Mouse (Mus musculus): ENCODE data around the gene Tmem208. TPM values are rescaled to one million over a fixed set of nuclear protein-coding genes. Genes with fewer than 3 reads are reported as not detected.

Tmem208 gene
- polyA plus RNA-seq, 1 experiment from 2014 or later: 159 TPM

- Histone ChIP-seq H3K9ac (replicated peaks) (peak within 1 kb of the TSS; percentile 82), H3K27ac (replicated peaks) (peak within 1 kb of the TSS; percentile 81), H3K27me3 (replicated peaks) (peaks cover 13% of the 10 kb centered on the region), H3K9me3 (replicated peaks) (no peaks in the 10 kb centered on the region), H3K4me1 (peaks cover 49% of the 10 kb centered on the region), H3K4me2 (peak within 1 kb of the TSS; percentile 98), H3K4me3 (replicated peaks) (peak within 1 kb of the TSS; percentile 79), H3K36me3 (no peaks in the 10 kb centered on the region)
- under 1% methylated on average over 53 of the region's 53 CpGs for WGBS
- peak; percentile 87 for ATAC-seq (ENCODE audit: low FRiP score)
Observed at GRCm38 (mm10) chr8:105347428-105348221, 21.5 kb downstream of the Tmem208 start, which contains the start of gene Fhod1. Gene Fhod1 (minus strand): TSS chr8:105347953.

GRCm38 (mm10) chr8:105348450-105349095 is 22.4 kb downstream of the Tmem208 start, which contains the start of gene Slc9a5:
Gene Slc9a5 (plus strand): TSS chr8:105348843.
- under 1% methylated on average over 34 of the region's 34 CpGs for WGBS
- Histone ChIP-seq H3K9ac (replicated peaks) (peak within 1 kb of the TSS; percentile 82), H3K27ac (replicated peaks) (peak within 1 kb of the TSS; percentile 81), H3K36me3 (no peaks in the 10 kb centered on the region), H3K9me3 (replicated peaks) (no peaks in the 10 kb centered on the region), H3K27me3 (replicated peaks) (peaks cover 13% of the 10 kb centered on the region), H3K4me1 (peaks cover 49% of the 10 kb centered on the region), H3K4me3 (replicated peaks) (peak within 1 kb of the TSS; percentile 79), H3K4me2 (peak within 1 kb of the TSS; percentile 98)
- ATAC-seq (ENCODE audit: low FRiP score): peak; percentile 51

GRCm38 (mm10) chr8:105349096-105349771 is 23.1 kb downstream of the Tmem208 start:
- H3K9ac ChIP-seq (replicated peaks): peak overlapping the region; percentile 82
- H3K4me2 ChIP-seq: peak overlapping the region; percentile 98
- H3K27me3 ChIP-seq (replicated peaks): peaks cover 13% of the 10 kb centered on the region
- 1% methylated on average over 47 of the region's 48 CpGs for WGBS
- peaks cover 49% of the 10 kb centered on the region for H3K4me1 ChIP-seq
- no peaks in the 10 kb centered on the region for H3K9me3 ChIP-seq (replicated peaks)
- no peaks in the 10 kb centered on the region for H3K36me3 ChIP-seq
- peak overlapping the region; percentile 79 for H3K4me3 ChIP-seq (replicated peaks)
- peak overlapping the region; percentile 81 for H3K27ac ChIP-seq (replicated peaks)
- ATAC-seq (ENCODE audit: low FRiP score): peak; percentile 33

DNA sequence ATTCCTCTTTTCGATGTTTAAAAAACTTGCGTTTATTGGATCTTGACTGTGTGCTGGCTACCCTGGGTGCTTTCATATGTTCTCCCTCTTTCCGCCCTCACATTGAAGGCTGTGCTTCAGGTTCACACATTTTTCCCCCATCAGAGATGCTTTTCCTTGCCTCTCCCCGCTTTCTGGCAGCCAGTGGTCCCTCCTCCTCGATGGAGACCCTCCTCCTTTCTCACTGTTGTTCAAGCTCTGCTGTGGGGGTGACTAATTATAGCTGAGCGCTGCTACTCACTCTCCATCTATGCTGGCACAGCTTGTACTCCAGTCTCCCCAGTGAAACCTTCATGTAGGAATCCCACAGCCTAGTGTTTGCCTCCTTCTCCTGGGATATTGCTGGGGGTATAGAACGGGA is 24.0 kb downstream of the Tmem208 start:
- no peaks in the 10 kb centered on the region for H3K9me3 ChIP-seq (replicated peaks)
- peak overlapping the region; percentile 79 for H3K4me3 ChIP-seq (replicated peaks)
- H3K4me2 ChIP-seq: peak overlapping the region; percentile 98
- peaks cover 49% of the 10 kb centered on the region for H3K4me1 ChIP-seq
- peaks cover 13% of the 10 kb centered on the region for H3K27me3 ChIP-seq (replicated peaks)
- H3K36me3 ChIP-seq: peaks cover 3% of the 10 kb centered on the region; the same call in 1 of the 2 replicates
- WGBS: 40% methylated on average over 7 of the region's 7 CpGs
- peak overlapping the region; percentile 82; the same call in 1 of the 2 replicates for H3K9ac ChIP-seq (replicated peaks)
- no peak for ATAC-seq (ENCODE audit: low FRiP score)
- peak overlapping the region; percentile 81 for H3K27ac ChIP-seq (replicated peaks)

GRCm38 (mm10) chr8:105353583-105354135 is 27.5 kb downstream of the Tmem208 start:
- no peak overlapping the region for H3K27ac ChIP-seq (replicated peaks)
- no peaks in the 10 kb centered on the region for H3K27me3 ChIP-seq (replicated peaks)
- peaks cover 21% of the 10 kb centered on the region for H3K4me1 ChIP-seq
- H3K4me3 ChIP-seq (replicated peaks): no peak overlapping the region
- 78% methylated on average over 8 of the region's 8 CpGs for WGBS
- no peaks in the 10 kb centered on the region for H3K9me3 ChIP-seq (replicated peaks)
- H3K36me3 ChIP-seq: peaks cover 23% of the 10 kb centered on the region
- no peak overlapping the region for H3K4me2 ChIP-seq
- no peak overlapping the region for H3K9ac ChIP-seq (replicated peaks)
- no peak for ATAC-seq (ENCODE audit: low FRiP score)

DNA sequence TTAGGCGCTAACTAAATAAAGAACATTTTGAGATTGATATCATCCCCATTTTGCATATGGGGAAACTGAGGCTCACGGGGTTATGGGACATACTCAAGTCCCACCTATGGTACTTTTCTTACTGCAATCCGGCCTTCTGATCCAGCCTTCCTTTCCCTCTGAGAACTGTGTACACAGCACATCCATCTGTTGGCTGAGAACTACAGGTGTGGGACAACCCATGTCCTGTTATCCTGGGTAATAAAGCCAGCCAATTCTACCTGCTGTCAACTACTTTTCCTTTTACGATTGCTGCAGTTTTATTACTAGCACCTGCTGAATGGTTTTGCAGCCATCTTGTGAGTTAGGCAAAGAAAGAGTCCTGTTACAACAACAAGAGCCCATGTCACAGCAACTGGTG is 28.4 kb downstream of the Tmem208 start:
- H3K36me3 ChIP-seq: peaks cover 23% of the 10 kb centered on the region
- H3K9ac ChIP-seq (replicated peaks): no peak overlapping the region
- H3K9me3 ChIP-seq (replicated peaks): no peaks in the 10 kb centered on the region
- no peak overlapping the region for H3K27ac ChIP-seq (replicated peaks)
- no peak for ATAC-seq (ENCODE audit: low FRiP score)
- WGBS: 86% methylated on average over 4 of the region's 4 CpGs
- H3K4me2 ChIP-seq: no peak overlapping the region
- H3K4me3 ChIP-seq (replicated peaks): no peak overlapping the region
- H3K27me3 ChIP-seq (replicated peaks): no peaks in the 10 kb centered on the region
- peaks cover 18% of the 10 kb centered on the region for H3K4me1 ChIP-seq

DNA sequence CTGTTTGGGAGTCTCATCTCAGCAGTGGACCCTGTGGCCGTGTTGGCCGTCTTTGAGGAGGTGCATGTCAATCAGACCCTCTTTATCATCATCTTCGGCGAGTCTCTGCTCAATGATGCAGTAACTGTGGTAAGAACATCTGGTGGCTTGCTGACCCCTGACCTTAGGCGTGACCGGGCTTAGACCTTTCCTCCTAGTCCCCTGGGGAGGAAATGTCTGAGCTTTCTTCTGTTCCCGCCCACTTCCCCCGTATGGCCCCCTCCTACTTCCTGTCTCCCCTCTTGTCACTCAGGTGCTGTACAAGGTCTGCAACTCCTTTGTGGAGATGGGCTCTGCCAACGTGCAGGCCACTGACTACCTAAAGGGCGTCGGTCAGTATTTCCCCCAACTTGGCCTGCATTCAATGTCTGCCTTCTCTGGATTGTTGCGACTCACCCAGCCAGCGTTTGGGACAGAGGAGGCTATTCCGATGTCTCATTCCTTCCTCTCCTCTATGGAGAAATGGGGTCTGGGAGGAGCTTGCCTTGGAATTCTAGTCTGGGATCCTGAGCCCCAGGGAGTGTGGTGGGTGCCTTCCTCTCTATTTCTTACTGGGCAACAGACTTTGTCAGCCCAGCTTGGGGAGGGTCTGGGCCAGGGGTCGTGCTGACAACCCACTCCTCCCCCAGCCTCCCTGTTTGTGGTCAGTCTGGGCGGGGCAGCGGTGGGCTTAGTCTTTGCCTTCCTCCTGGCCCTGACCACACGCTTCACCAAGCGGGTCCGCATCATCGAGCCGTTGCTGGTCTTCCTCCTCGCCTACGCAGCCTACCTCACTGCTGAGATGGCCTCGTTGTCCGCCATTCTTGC is 29.2 kb downstream of the Tmem208 start:
- ATAC-seq (ENCODE audit: low FRiP score): no peak
- WGBS: 71% methylated on average over 26 of the region's 26 CpGs

DNA sequence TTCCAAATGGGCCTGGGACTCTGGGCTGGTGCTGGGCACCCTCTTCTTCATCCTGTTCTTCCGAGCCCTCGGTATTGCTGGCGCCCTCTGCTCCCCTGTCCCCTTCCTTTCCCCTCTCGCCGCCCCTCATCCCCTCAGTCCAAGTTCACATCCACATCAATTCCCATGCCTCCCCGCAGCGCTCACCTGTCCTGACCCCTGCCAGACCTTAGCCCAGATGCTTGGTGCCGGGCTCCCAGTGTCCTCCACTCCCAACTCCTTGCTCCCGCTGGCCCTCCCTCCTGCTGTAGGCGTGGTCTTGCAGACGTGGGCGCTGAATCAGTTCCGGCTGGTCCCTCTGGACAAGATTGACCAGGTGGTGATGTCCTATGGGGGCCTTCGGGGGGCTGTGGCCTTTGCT is 30.5 kb downstream of the Tmem208 start:
- no peak overlapping the region for H3K4me3 ChIP-seq (replicated peaks)
- no peak overlapping the region for H3K27ac ChIP-seq (replicated peaks)
- no peaks in the 10 kb centered on the region for H3K27me3 ChIP-seq (replicated peaks)
- no peak for ATAC-seq (ENCODE audit: low FRiP score)
- peaks cover 23% of the 10 kb centered on the region for H3K36me3 ChIP-seq
- WGBS: 87% methylated on average over 14 of the region's 14 CpGs
- H3K9ac ChIP-seq (replicated peaks): no peak overlapping the region
- no peaks in the 10 kb centered on the region for H3K9me3 ChIP-seq (replicated peaks)
- no peak overlapping the region for H3K4me2 ChIP-seq
- H3K4me1 ChIP-seq: peaks cover 1% of the 10 kb centered on the region

More for the DNA sequence above, 29.2 kb downstream of the Tmem208 start:
- no peaks in the 10 kb centered on the region for H3K27me3 ChIP-seq (replicated peaks)
- H3K4me3 ChIP-seq (replicated peaks): no peak overlapping the region
- no peaks in the 10 kb centered on the region for H3K9me3 ChIP-seq (replicated peaks)
- H3K4me2 ChIP-seq: no peak overlapping the region
- no peak overlapping the region for H3K27ac ChIP-seq (replicated peaks)
- H3K36me3 ChIP-seq: peaks cover 23% of the 10 kb centered on the region
- H3K9ac ChIP-seq (replicated peaks): no peak overlapping the region
- H3K4me1 ChIP-seq: peaks cover 10% of the 10 kb centered on the region

DNA sequence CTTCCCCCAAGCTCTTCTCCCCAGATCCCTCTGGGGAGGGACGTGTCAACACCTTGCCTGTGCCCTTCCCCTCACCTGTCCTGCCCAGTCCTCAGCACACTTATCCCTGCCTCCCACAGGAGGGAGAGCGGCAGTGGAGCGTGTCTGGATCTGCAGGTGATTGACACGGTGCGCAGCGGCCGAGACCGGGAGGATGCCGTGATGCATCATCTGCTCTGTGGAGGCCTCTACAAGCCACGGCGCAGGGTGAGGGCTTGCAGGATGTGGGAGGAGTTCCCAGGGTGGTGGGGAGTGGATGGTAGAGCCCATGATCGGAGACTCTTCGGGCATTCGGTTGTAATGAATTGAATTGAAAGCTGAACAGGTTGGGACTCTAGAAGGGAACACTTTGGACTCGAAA is 33.1 kb downstream of the Tmem208 start:
- no peak for ATAC-seq (ENCODE audit: low FRiP score)

DNA sequence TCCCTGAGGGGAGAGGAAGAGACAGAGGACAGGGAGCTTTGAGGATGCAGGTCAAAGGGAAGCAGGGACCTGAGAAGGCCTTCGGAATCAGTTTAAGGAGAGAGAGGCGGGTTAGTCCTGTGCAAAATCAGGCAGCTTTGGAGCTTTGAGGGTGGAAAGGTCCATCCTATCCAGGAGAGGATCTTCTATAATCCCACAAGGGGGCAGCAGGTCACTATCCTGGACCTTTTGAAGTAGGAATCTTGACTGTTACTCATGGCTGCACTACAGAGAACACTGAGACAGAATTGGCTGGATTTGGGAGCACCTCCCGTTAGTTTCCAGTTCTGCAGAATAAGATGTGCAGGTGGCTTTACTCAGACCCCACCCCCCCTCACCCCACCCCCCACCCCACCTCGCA is 33.5 kb downstream of the Tmem208 start:
- WGBS: 47% methylated on average over 4 of the region's 4 CpGs
- Histone ChIP-seq H3K27me3 (replicated peaks) (no peaks in the 10 kb centered on the region), H3K4me2 (no peak overlapping the region), H3K4me1 (peaks cover 10% of the 10 kb centered on the region), H3K9ac (replicated peaks) (no peak overlapping the region), H3K9me3 (replicated peaks) (no peaks in the 10 kb centered on the region), H3K4me3 (replicated peaks) (no peak overlapping the region), H3K36me3 (peaks cover 36% of the 10 kb centered on the region), H3K27ac (replicated peaks) (no peak overlapping the region)
- ATAC-seq (ENCODE audit: low FRiP score): 0 out of 2 replicates have a peak, but pooled peaks have one; percentile 12

More for the DNA sequence above, 33.1 kb downstream of the Tmem208 start:
- H3K27me3 ChIP-seq (replicated peaks): no peaks in the 10 kb centered on the region
- H3K9me3 ChIP-seq (replicated peaks): no peaks in the 10 kb centered on the region
- H3K4me2 ChIP-seq: no peak overlapping the region
- 79% methylated on average over 15 of the region's 15 CpGs for WGBS
- peaks cover 10% of the 10 kb centered on the region for H3K4me1 ChIP-seq
- no peak overlapping the region for H3K9ac ChIP-seq (replicated peaks)
- no peak overlapping the region for H3K4me3 ChIP-seq (replicated peaks)
- H3K36me3 ChIP-seq: peaks cover 32% of the 10 kb centered on the region
- H3K27ac ChIP-seq (replicated peaks): no peak overlapping the region

Data from neural tube, embryonic 15.5 days (tissue).